ENCODE assay signal across 18 mouse cellular contexts in genomic region chr14:97293109-97293508, GRCm38 (mm10).
A peak's percentile ranks its signal among the peaks of the same experiment; 100 is the strongest.
DNase-seq lines count a peak whose midpoint lies in the region; ATAC-seq and TF ChIP-seq lines count a peak whose summit lies in the region.
"Had no signal": no experiment of that assay in that cellular context is flagged by ENCODE, and none has a peak within 500 bp of the region (broad histone marks: within the 10 kb centered on the region; RNA-seq: fewer than 3 reads in every experiment).

No protein-coding gene starts in this region.

- no peak for DNase-seq in forebrain, postnatal 0 days
- DNase-seq in hindbrain, postnatal 0 days (ENCODE audit: low spot score), result peak; percentile 22
- peak; percentile 11 for DNase-seq in Muller cell, postnatal 12 days (ENCODE audit: inconsistent ontology term)
- DNase-seq in retina, postnatal 1 day, result peak; percentile 53
- DNase-seq in kidney, adult 8-10 months, result no peak
- DNase-seq: adrenal gland, postnatal 14 days; cerebellum, adult 18-20 months; cerebellum, adult 9-11 months; cerebellum, postnatal 36 days; gastrocnemius, postnatal 25 days; heart, postnatal 36 days had no signal

- H3K27ac ChIP-seq in forebrain, embryonic 12.5 days, result no peak overlapping the region
- no peak overlapping the region for H3K27ac ChIP-seq in forebrain, postnatal 0 days (ENCODE audit: low read depth, low read length)
- no peak overlapping the region for H3K27ac ChIP-seq in hindbrain, postnatal 0 days
- H3K27ac ChIP-seq in hindbrain, embryonic 16.5 days (ENCODE audit: low read depth, low read length), result no peak overlapping the region
- H3K27ac ChIP-seq: heart, embryonic 13.5 days; hindbrain, embryonic 12.5 days; intestine, embryonic 15.5 days had no signal

- no peaks in the 10 kb centered on the region for H3K9me3 ChIP-seq in forebrain, embryonic 12.5 days
- no peaks in the 10 kb centered on the region for H3K9me3 ChIP-seq in forebrain, postnatal 0 days (ENCODE audit: low read length)
- H3K9me3 ChIP-seq in hindbrain, postnatal 0 days (ENCODE audit: low read length), result no peaks in the 10 kb centered on the region
- H3K9me3 ChIP-seq in hindbrain, embryonic 16.5 days (ENCODE audit: control insufficient read depth, low read length), result no peaks in the 10 kb centered on the region
- H3K9me3 ChIP-seq: hindbrain, embryonic 12.5 days; intestine, embryonic 15.5 days had no signal

- no peak overlapping the region for H3K4me3 ChIP-seq in forebrain, embryonic 12.5 days (replicated peaks)
- H3K4me3 ChIP-seq in forebrain, postnatal 0 days (ENCODE audit: low read depth, low read length), result no peak overlapping the region
- no peak overlapping the region for H3K4me3 ChIP-seq in hindbrain, postnatal 0 days (ENCODE audit: low read length)
- no peak overlapping the region for H3K4me3 ChIP-seq in hindbrain, embryonic 16.5 days (ENCODE audit: low read length)
- H3K4me3 ChIP-seq: heart, embryonic 13.5 days; hindbrain, embryonic 12.5 days; intestine, embryonic 15.5 days had no signal

- no peak overlapping the region for H3K9ac ChIP-seq in forebrain, embryonic 12.5 days
- no peak overlapping the region for H3K9ac ChIP-seq in forebrain, postnatal 0 days
- no peak overlapping the region for H3K9ac ChIP-seq in hindbrain, postnatal 0 days (replicated peaks; ENCODE audit: low read length)
- no peak overlapping the region for H3K9ac ChIP-seq in hindbrain, embryonic 16.5 days (ENCODE audit: low read depth, low read length)
- H3K9ac ChIP-seq: heart, embryonic 13.5 days; hindbrain, embryonic 12.5 days; intestine, embryonic 15.5 days had no signal

- peak; percentile 60; the same call in 1 of the 2 replicates for ATAC-seq in forebrain, embryonic 12.5 days (ENCODE audit: low FRiP score)
- no peak for ATAC-seq in forebrain, postnatal 0 days
- no peak for ATAC-seq in hindbrain, postnatal 0 days
- no peak for ATAC-seq in hindbrain, embryonic 16.5 days
- ATAC-seq: activated CD4-positive, CD25-positive, alpha-beta regulatory T cell, adult 4 months; intestine, embryonic 15.5 days; Patski had no signal

- 32% methylated on average over 4 of the region's 4 CpGs for WGBS in forebrain, embryonic 12.5 days
- 19% methylated on average over 4 of the region's 4 CpGs for WGBS in forebrain, postnatal 0 days
- 28% methylated on average over 4 of the region's 4 CpGs for WGBS in hindbrain, postnatal 0 days
- 29% methylated on average over 4 of the region's 4 CpGs for WGBS in hindbrain, embryonic 16.5 days

- peaks cover 6% of the 10 kb centered on the region; the same call in 1 of the 2 replicates for H3K4me1 ChIP-seq in forebrain, embryonic 12.5 days
- H3K4me1 ChIP-seq in forebrain, postnatal 0 days (ENCODE audit: insufficient read depth), result no peaks in the 10 kb centered on the region
- no peaks in the 10 kb centered on the region for H3K4me1 ChIP-seq in hindbrain, postnatal 0 days (ENCODE audit: insufficient read depth, low read length)
- H3K4me1 ChIP-seq in hindbrain, embryonic 16.5 days (ENCODE audit: control insufficient read depth, insufficient read depth, low read depth, low read length), result no peaks in the 10 kb centered on the region
- H3K4me1 ChIP-seq: heart, embryonic 13.5 days; hindbrain, embryonic 12.5 days; intestine, embryonic 15.5 days had no signal

- no peaks in the 10 kb centered on the region for H3K36me3 ChIP-seq in forebrain, embryonic 12.5 days (replicated peaks)
- no peaks in the 10 kb centered on the region for H3K36me3 ChIP-seq in forebrain, postnatal 0 days (ENCODE audit: insufficient read depth)
- H3K36me3 ChIP-seq in hindbrain, postnatal 0 days (ENCODE audit: insufficient read depth, low read length), result no peaks in the 10 kb centered on the region
- H3K36me3 ChIP-seq in hindbrain, embryonic 16.5 days (ENCODE audit: control insufficient read depth, insufficient read depth, low read length), result no peaks in the 10 kb centered on the region
- H3K36me3 ChIP-seq: heart, embryonic 13.5 days; hindbrain, embryonic 12.5 days; intestine, embryonic 15.5 days had no signal

- TF ChIP-seq CTCF in forebrain, postnatal 0 days (IDR thresholded peaks at IDR 0.05; ENCODE audit: low read depth), result no peak
- no peak for TF ChIP-seq CTCF in hindbrain, postnatal 0 days (IDR thresholded peaks at IDR 0.05; ENCODE audit: low read depth)

- no peak overlapping the region for H3K4me2 ChIP-seq in forebrain, embryonic 12.5 days
- no peak overlapping the region for H3K4me2 ChIP-seq in forebrain, postnatal 0 days (ENCODE audit: low read depth)
- H3K4me2 ChIP-seq in hindbrain, postnatal 0 days (ENCODE audit: low read depth, low read length), result no peak overlapping the region
- no peak overlapping the region for H3K4me2 ChIP-seq in hindbrain, embryonic 16.5 days (ENCODE audit: low read length)
- H3K4me2 ChIP-seq: heart, embryonic 13.5 days; hindbrain, embryonic 12.5 days; intestine, embryonic 15.5 days had no signal

- H3K27me3 ChIP-seq in forebrain, embryonic 12.5 days, result no peaks in the 10 kb centered on the region
- H3K27me3 ChIP-seq in forebrain, postnatal 0 days (ENCODE audit: insufficient read depth, low read length), result no peaks in the 10 kb centered on the region
- no peaks in the 10 kb centered on the region for H3K27me3 ChIP-seq in hindbrain, postnatal 0 days (ENCODE audit: insufficient read depth, low read length)
- no peaks in the 10 kb centered on the region for H3K27me3 ChIP-seq in hindbrain, embryonic 16.5 days (replicated peaks; ENCODE audit: control insufficient read depth, insufficient read depth, low read length)
- H3K27me3 ChIP-seq: heart, embryonic 13.5 days; hindbrain, embryonic 12.5 days; intestine, embryonic 15.5 days; Patski had no signal

Comparison
In these comparisons a context has a peak if more than half of its experiments do, and no peak if none do; other contexts are left out.
1. DNase-seq: peak in hindbrain, postnatal 0 days (single experiment), Muller cell, postnatal 12 days (single experiment) and retina, postnatal 1 day (single experiment); none in forebrain, postnatal 0 days (single experiment) and kidney, adult 8-10 months (0 of 2).